Comparison of ENCODE assay signal across 9 mouse cellular contexts in genomic region chr19:27066449-27067181, GRCm38 (mm10).
A peak's percentile ranks its signal among the peaks of the same experiment; 100 is the strongest.
DNase-seq lines count a peak whose midpoint lies in the region; ATAC-seq and TF ChIP-seq lines count a peak whose summit lies in the region.
"Had no signal": no experiment of that assay in that cellular context is flagged by ENCODE, and none has a peak within 500 bp of the region (broad histone marks: within the 10 kb centered on the region; RNA-seq: fewer than 3 reads in every experiment).

No protein-coding gene starts in this region.

- H3K27me3 ChIP-seq in hindbrain, embryonic 14.5 days (ENCODE audit: control insufficient read depth, insufficient read depth, low read length), result no peaks in the 10 kb centered on the region
- H3K27me3 ChIP-seq: megakaryocyte, embryonic 14.5 days had no signal

- no peak overlapping the region for H3K4me3 ChIP-seq in gastrocnemius, adult 2 months
- H3K4me3 ChIP-seq in hindbrain, embryonic 14.5 days (replicated peaks; ENCODE audit: low read length), result no peak overlapping the region
- H3K4me3 ChIP-seq: megakaryocyte, embryonic 14.5 days had no signal

- TF ChIP-seq CTCF in gastrocnemius, adult 2 months (IDR thresholded peaks at IDR 0.05), result no peak

- DNase-seq in gastrocnemius, adult 2 months, result peak; percentile 21
- DNase-seq in gastrocnemius, adult 8-10 months (ENCODE audit: low spot score in 2 of 2), result no peak
- peak; percentile 45 for DNase-seq in testis, postnatal 10 days (ENCODE audit: low spot score)
- no peak for DNase-seq in testis, postnatal 14 days (ENCODE audit: low spot score)
- DNase-seq in hindbrain, embryonic 14.5 days (ENCODE audit: low spot score), result peak; percentile 70
- DNase-seq in left cerebral cortex, postnatal 36 days (ENCODE audit: low spot score in 2 of 2), result peak; percentile 79 to 83
- peak; percentile 79 for DNase-seq in right cerebral cortex, adult 18-20 months
- DNase-seq in spleen, postnatal 14 days (ENCODE audit: low spot score in 2 of 2), result no peak

- H3K4me2 ChIP-seq in hindbrain, embryonic 14.5 days (replicated peaks), result peak overlapping the region; percentile 23

- no peak overlapping the region for H3K27ac ChIP-seq in gastrocnemius, adult 2 months
- H3K27ac ChIP-seq in hindbrain, embryonic 14.5 days, result no peak overlapping the region; the same call in 1 of the 2 replicates

- 38% methylated on average over 12 of the region's 12 CpGs for WGBS in hindbrain, embryonic 14.5 days

- H3K9ac ChIP-seq in hindbrain, embryonic 14.5 days, result no peak overlapping the region

- peak; percentile 94 for ATAC-seq in hindbrain, embryonic 14.5 days (ENCODE audit: low FRiP score)

- no peaks in the 10 kb centered on the region for H3K4me1 ChIP-seq in hindbrain, embryonic 14.5 days (replicated peaks; ENCODE audit: control insufficient read depth, insufficient read depth, low read length)

- intact Hi-C loops in gastrocnemius, adult 2 months (cut with DNase I), result no loop called here
- intact Hi-C loops in left cerebral cortex, postnatal 36 days (cut with DNase I), result loop anchor here (5.0 kb wide), 1 partner anchor 151 kb away; the partner anchor contains the start of gene Vldlr

- no peaks in the 10 kb centered on the region for H3K9me3 ChIP-seq in hindbrain, embryonic 14.5 days (ENCODE audit: control insufficient read depth, low read length)
- H3K9me3 ChIP-seq: megakaryocyte, embryonic 14.5 days had no signal

- no peaks in the 10 kb centered on the region for H3K36me3 ChIP-seq in hindbrain, embryonic 14.5 days (replicated peaks; ENCODE audit: control insufficient read depth, insufficient read depth)

Comparison
In these comparisons a context has a peak if more than half of its experiments do, and no peak if none do; other contexts are left out.
1. DNase-seq: peak in gastrocnemius, adult 2 months (single experiment), testis, postnatal 10 days (single experiment), hindbrain, embryonic 14.5 days (single experiment), left cerebral cortex, postnatal 36 days (2 of 2) and right cerebral cortex, adult 18-20 months (single experiment); none in gastrocnemius, adult 8-10 months (0 of 2), testis, postnatal 14 days (single experiment) and spleen, postnatal 14 days (0 of 2).